Mouse (Mus musculus) midbrain, embryonic 11.5 days (tissue): ENCODE data around the gene Gkap1. TPM values are rescaled to one million over a fixed set of nuclear protein-coding genes. Genes with fewer than 3 reads are reported as not detected.
A peak's percentile ranks its signal among the peaks of the same experiment; 100 is the strongest.

Experiments used
- ATAC-seq: fragments of 200-750 bp; cut with Nextera tagmentation; 2 replicates; pipeline ENCODE4 v1.8.0; 2017; ENCODE audit warnings: moderate TSS enrichment, moderate library complexity; ENCODE audit not compliant: low FRiP score
- DNase-seq: peaks from one replicate; pipeline ENCODE4 v3.0.0; 2015; ENCODE audit warnings: low spot score; ENCODE audit errors: missing footprints
- H3K27ac ChIP-seq: fragments of 300-500 bp; sonication (generic); 2 replicates; pipeline ENCODE4 v1.5.1; 2014; ENCODE audit warnings: low read depth, low read length
- H3K27me3 ChIP-seq: fragments of 300-500 bp; sonication (generic); 2 replicates; pipeline ENCODE4 v1.6.1; 2014; ENCODE audit warnings: mild to moderate bottlenecking, low read length, moderate library complexity, mixed read lengths; ENCODE audit not compliant: control insufficient read depth, insufficient read depth
- H3K36me3 ChIP-seq: fragments of 300-500 bp; sonication (generic); 2 replicates; pipeline ENCODE4 v1.6.1; 2014; ENCODE audit warnings: mild to moderate bottlenecking, low read length, moderate library complexity, mixed read lengths; ENCODE audit not compliant: control insufficient read depth, insufficient read depth
- H3K4me1 ChIP-seq: fragments of 300-500 bp; sonication (generic); 2 replicates; pipeline ENCODE4 v1.6.1; 2014; ENCODE audit warnings: low read length; ENCODE audit not compliant: control insufficient read depth, insufficient read depth
- H3K4me2 ChIP-seq: fragments of 300-500 bp; sonication (generic); 2 replicates; pipeline ENCODE4 v1.6.1; 2014; ENCODE audit warnings: mild to moderate bottlenecking, moderate library complexity
- H3K4me3 ChIP-seq: fragments of 300-500 bp; sonication (generic); 2 replicates; pipeline ENCODE4 v1.5.1; 2014; ENCODE audit warnings: low read depth, low read length
- H3K9ac ChIP-seq: fragments of 300-500 bp; sonication (generic); 2 replicates; pipeline ENCODE4 v1.6.1; 2014; ENCODE audit warnings: low read length
- H3K9me3 ChIP-seq: fragments of 300-500 bp; sonication (generic); 2 replicates; pipeline ENCODE4 v1.6.1; 2016; ENCODE audit warnings: low read length; ENCODE audit not compliant: control insufficient read depth
- WGBS: fragments of 180-500 bp; shearing (Covaris S2); extraction: QIAGEN DNeasy Blood & Tissue Kit; methylation state at CpG from one replicate; pipeline ENCODE4 v1.1.7; 2014; 5-methylcytosine and 5-hydroxymethylcytosine counted together
- polyA plus RNA-seq: library from polyadenylated mRNA; unstranded; fragments of >200 nt; fragmentation: Nextera tagmentation; extraction: Ambion mirVana; gene quantifications from 2 replicates; pipeline ENCODE4 v1.2.1, GENCODE M21; 2014

Gene Gkap1
- polyA plus RNA-seq, 1 experiment from 2014 or later: 45.5 TPM

DNA sequence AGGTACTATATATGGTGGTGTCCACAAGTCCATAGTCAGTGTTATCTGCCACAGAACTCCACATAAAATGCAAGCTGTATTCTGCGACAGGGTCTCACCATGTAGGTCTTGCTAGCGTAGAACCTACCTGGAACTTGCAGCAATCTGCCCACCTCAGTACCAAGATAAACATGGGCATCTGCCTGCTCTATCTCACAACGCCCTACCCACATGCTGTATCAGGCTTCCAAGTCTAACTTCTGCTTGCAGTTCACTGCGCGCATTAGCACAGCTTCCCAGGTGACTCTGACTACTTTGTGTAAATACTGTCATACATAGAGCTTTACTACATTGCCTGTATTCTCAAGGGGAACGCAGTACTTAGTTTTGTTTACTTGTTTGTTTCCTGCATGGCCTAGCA is 26.5 kb upstream of the Gkap1 start:
- Histone ChIP-seq H3K4me1 (no peaks in the 10 kb centered on the region), H3K27me3 (no peaks in the 10 kb centered on the region), H3K9ac (no peak overlapping the region), H3K4me3 (no peak overlapping the region), H3K9me3 (no peaks in the 10 kb centered on the region), H3K27ac (no peak overlapping the region), H3K36me3 (no peaks in the 10 kb centered on the region), H3K4me2 (no peak overlapping the region)
- no peak for ATAC-seq
- no peak for DNase-seq
- 95% methylated on average over 6 of the region's 6 CpGs for WGBS

GRCm38 (mm10) chr13:58298756-58299155 is 23.3 kb upstream of the Gkap1 start:
- Histone ChIP-seq H3K36me3 (no peaks in the 10 kb centered on the region), H3K4me2 (no peak overlapping the region), H3K9ac (no peak overlapping the region), H3K4me1 (no peaks in the 10 kb centered on the region), H3K27ac (no peak overlapping the region), H3K9me3 (no peaks in the 10 kb centered on the region), H3K27me3 (no peaks in the 10 kb centered on the region), H3K4me3 (no peak overlapping the region)
- ATAC-seq (no peak), DNase-seq (no peak)
- WGBS: 86% methylated on average over 3 of the region's 3 CpGs

DNA sequence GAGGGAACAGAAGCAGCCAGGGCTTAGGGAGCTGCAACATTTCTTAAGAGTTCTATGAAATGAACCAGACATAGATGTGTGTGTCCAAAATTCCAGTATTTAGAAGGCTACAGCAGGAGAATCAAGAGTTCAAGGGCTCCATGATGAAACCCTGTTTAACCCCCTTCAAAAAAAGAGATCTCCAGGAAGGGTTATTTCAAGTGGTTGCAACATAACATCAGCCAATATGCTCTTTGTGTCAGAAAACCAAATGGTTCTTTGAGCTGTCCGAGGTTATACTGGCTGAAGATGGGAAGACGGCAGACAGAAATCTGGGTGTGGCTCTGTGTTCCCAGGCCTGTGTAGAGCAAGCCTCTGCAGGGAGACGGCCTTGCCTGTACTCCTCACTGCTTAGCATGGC is 20.1 kb upstream of the Gkap1 start:
- peaks cover 3% of the 10 kb centered on the region for H3K4me1 ChIP-seq
- H3K4me3 ChIP-seq: no peak overlapping the region
- H3K36me3 ChIP-seq: no peaks in the 10 kb centered on the region
- 85% methylated on average over 3 of the region's 3 CpGs for WGBS
- ATAC-seq (no peak), DNase-seq (no peak)
- H3K27me3 ChIP-seq: no peaks in the 10 kb centered on the region
- H3K9ac ChIP-seq: no peak overlapping the region
- no peak overlapping the region for H3K4me2 ChIP-seq
- H3K9me3 ChIP-seq: no peaks in the 10 kb centered on the region
- H3K27ac ChIP-seq: no peak overlapping the region

- no peak overlapping the region for H3K27ac ChIP-seq
- no peak overlapping the region for H3K4me2 ChIP-seq
- 20% methylated on average over 5 of the region's 5 CpGs for WGBS
- H3K36me3 ChIP-seq: no peaks in the 10 kb centered on the region
- no peak for DNase-seq
- no peaks in the 10 kb centered on the region for H3K9me3 ChIP-seq
- H3K4me3 ChIP-seq: no peak overlapping the region
- peak; percentile 64; the same call in 1 of the 2 replicates for ATAC-seq
- H3K9ac ChIP-seq: no peak overlapping the region
- peaks cover 3% of the 10 kb centered on the region for H3K4me1 ChIP-seq
- H3K27me3 ChIP-seq: no peaks in the 10 kb centered on the region
Measured at GRCm38 (mm10) chr13:58292811-58293210, 17.3 kb upstream of the Gkap1 start.

DNA sequence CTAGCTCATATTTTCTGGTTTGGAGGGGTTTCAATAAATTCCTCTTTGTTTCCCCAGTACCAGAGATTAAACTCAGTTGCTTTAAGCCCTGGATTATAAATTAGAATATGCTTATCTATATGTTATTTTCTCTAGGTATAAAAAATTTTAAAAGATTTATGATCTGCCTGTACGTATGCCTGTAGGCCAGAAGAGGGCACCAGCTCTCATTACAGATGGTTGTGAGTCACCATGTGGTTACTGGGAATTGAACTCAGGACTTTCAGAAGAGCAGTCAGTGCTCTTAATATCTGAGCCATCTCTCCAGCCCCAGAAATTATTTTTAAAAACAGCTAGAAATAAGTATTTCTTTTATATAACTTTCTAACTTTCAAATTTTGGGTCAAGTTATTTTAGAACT is 13.8 kb upstream of the Gkap1 start:
- no peaks in the 10 kb centered on the region for H3K36me3 ChIP-seq
- WGBS: 83% methylated on average over 1 of the region's 1 CpGs
- H3K4me2 ChIP-seq: no peak overlapping the region
- no peaks in the 10 kb centered on the region for H3K27me3 ChIP-seq
- H3K9ac ChIP-seq: no peak overlapping the region
- H3K27ac ChIP-seq: no peak overlapping the region
- H3K4me1 ChIP-seq: peaks cover 3% of the 10 kb centered on the region
- no peak overlapping the region for H3K4me3 ChIP-seq
- no peak for ATAC-seq
- no peak for DNase-seq
- H3K9me3 ChIP-seq: no peaks in the 10 kb centered on the region

GRCm38 (mm10) chr13:58287822-58288221 is 12.3 kb upstream of the Gkap1 start:
- Histone ChIP-seq H3K27me3 (no peaks in the 10 kb centered on the region), H3K4me2 (no peak overlapping the region), H3K4me3 (no peak overlapping the region), H3K4me1 (peaks cover 2% of the 10 kb centered on the region), H3K9me3 (no peaks in the 10 kb centered on the region), H3K36me3 (no peaks in the 10 kb centered on the region), H3K27ac (no peak overlapping the region), H3K9ac (no peak overlapping the region)
- DNase-seq: peak; percentile 98
- 14% methylated on average over 13 of the region's 13 CpGs for WGBS
- ATAC-seq: peak; percentile 68

- 59% methylated on average over 4 of the region's 4 CpGs for WGBS
- Histone ChIP-seq H3K27me3 (no peaks in the 10 kb centered on the region), H3K36me3 (no peaks in the 10 kb centered on the region), H3K27ac (no peak overlapping the region), H3K4me2 (no peak overlapping the region), H3K4me1 (no peaks in the 10 kb centered on the region), H3K4me3 (no peak overlapping the region), H3K9me3 (no peaks in the 10 kb centered on the region), H3K9ac (no peak overlapping the region)
- DNase-seq (no peak), ATAC-seq (no peak)
Measured at GRCm38 (mm10) chr13:58283466-58283865, 8.0 kb upstream of the Gkap1 start.

- H3K27ac ChIP-seq: no peak overlapping the region
- H3K9ac ChIP-seq: no peak overlapping the region
- H3K4me1 ChIP-seq: no peaks in the 10 kb centered on the region
- H3K4me2 ChIP-seq: no peak overlapping the region
- no peaks in the 10 kb centered on the region for H3K27me3 ChIP-seq
- ATAC-seq: no peak
- 71% methylated on average over 4 of the region's 4 CpGs for WGBS
- H3K4me3 ChIP-seq: no peak overlapping the region
- no peaks in the 10 kb centered on the region for H3K36me3 ChIP-seq
- peak; percentile 69 for DNase-seq
- H3K9me3 ChIP-seq: no peaks in the 10 kb centered on the region
Measured at GRCm38 (mm10) chr13:58281936-58282335, 6.4 kb upstream of the Gkap1 start.

DNA sequence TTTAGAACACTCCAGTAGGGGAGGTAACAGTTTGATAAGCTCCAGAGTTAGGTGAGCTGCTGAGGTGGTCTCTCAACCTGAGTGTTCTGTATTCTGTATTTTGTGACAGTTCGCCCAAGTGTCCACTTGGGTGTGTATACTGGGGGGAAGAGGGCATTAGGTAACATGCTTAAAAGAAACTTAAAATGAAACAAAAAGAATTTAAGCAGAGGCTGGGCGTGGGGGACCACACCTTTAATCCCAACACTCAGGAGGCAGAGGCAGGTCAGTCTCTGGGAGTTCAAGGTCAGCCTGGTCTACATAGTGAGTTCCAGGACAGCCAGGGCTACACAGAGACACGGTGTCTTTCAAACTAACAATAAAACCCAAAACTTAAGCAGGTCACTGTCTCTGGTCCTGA is 5.0 kb upstream of the Gkap1 start:
- 88% methylated on average over 3 of the region's 3 CpGs for whole genome bisulfite sequencing
- Histone ChIP-seq H3K4me2 (no peak overlapping the region), H3K27ac (no peak overlapping the region), H3K27me3 (no peaks in the 10 kb centered on the region), H3K9me3 (no peaks in the 10 kb centered on the region), H3K36me3 (no peaks in the 10 kb centered on the region), H3K4me3 (no peak overlapping the region), H3K4me1 (0 out of 2 replicates have a peak, but pooled peaks cover under 1% of the 10 kb centered on the region), H3K9ac (no peak overlapping the region)
- no peak for ATAC-seq
- DNase-seq: no peak

GRCm38 (mm10) chr13:58276256-58276655 is 757 bp upstream of the Gkap1 start:
- Histone ChIP-seq H3K27me3 (no peaks in the 10 kb centered on the region), H3K4me1 (peaks cover 14% of the 10 kb centered on the region), H3K4me3 (no peak overlapping the region), H3K36me3 (no peaks in the 10 kb centered on the region), H3K9ac (no peak overlapping the region), H3K4me2 (no peak overlapping the region), H3K9me3 (no peaks in the 10 kb centered on the region), H3K27ac (no peak overlapping the region)
- DNase-seq (no peak), ATAC-seq (no peak)
- WGBS: 82% methylated on average over 10 of the region's 10 CpGs
